Mouse (Mus musculus): ENCODE measurements around the gene Brd1.

The Brd1 gene

GRCm38 (mm10) chr15:88692720-88693119, 41.3 kb downstream of the Brd1 start:
- DNase-seq (ENCODE audit: inconsistent age in 2 of 2, low spot score in 1 of 2), result peak; percentile 65 to 79

- DNase-seq (ENCODE audit: inconsistent age in 2 of 2, low spot score in 1 of 2), result no peak
Observed at GRCm38 (mm10) chr15:88691129-88691528, 42.9 kb downstream of the Brd1 start.

GRCm38 (mm10) chr15:88688120-88688519, 45.9 kb downstream of the Brd1 start:
- DNase-seq (ENCODE audit: inconsistent age in 2 of 2, low spot score in 1 of 2), result peak in 1 of 2 experiments; percentile 48

- no peak for DNase-seq (ENCODE audit: inconsistent age in 2 of 2, low spot score in 1 of 2)
Observed at GRCm38 (mm10) chr15:88686725-88687124, 47.3 kb downstream of the Brd1 start.

GRCm38 (mm10) chr15:88684039-88684438, 50.0 kb downstream of the Brd1 start:
- no peak for DNase-seq (ENCODE audit: inconsistent age in 2 of 2, low spot score in 1 of 2)

- DNase-seq (ENCODE audit: inconsistent age in 2 of 2, low spot score in 1 of 2), result no peak
Observed at GRCm38 (mm10) chr15:88680931-88681330, 53.1 kb downstream of the Brd1 start.

- no peak for DNase-seq (ENCODE audit: inconsistent age in 2 of 2, low spot score in 1 of 2)
Observed at GRCm38 (mm10) chr15:88677568-88677967, 56.5 kb downstream of the Brd1 start.

- DNase-seq (ENCODE audit: inconsistent age in 2 of 2, low spot score in 1 of 2), result no peak
Observed at GRCm38 (mm10) chr15:88675998-88676397, 58.0 kb downstream of the Brd1 start.

GRCm38 (mm10) chr15:88668693-88669092, 65.3 kb downstream of the Brd1 start:
- no peak for DNase-seq (ENCODE audit: inconsistent age in 2 of 2, low spot score in 1 of 2)

- DNase-seq (ENCODE audit: inconsistent age in 2 of 2, low spot score in 1 of 2), result no peak
Observed at GRCm38 (mm10) chr15:88667653-88668052, 66.4 kb downstream of the Brd1 start.

GRCm38 (mm10) chr15:88665846-88666245, 68.2 kb downstream of the Brd1 start:
- DNase-seq (ENCODE audit: inconsistent age in 2 of 2, low spot score in 1 of 2), result no peak

- DNase-seq (ENCODE audit: inconsistent age in 2 of 2, low spot score in 1 of 2), result no peak
Observed at GRCm38 (mm10) chr15:88663041-88663440, 71.0 kb downstream of the Brd1 start.

GRCm38 (mm10) chr15:88662111-88662850, 71.8 kb downstream of the Brd1 start:
- peak; percentile 40 to 84 for DNase-seq (ENCODE audit: inconsistent age in 2 of 2, low spot score in 1 of 2)

- no peak for DNase-seq (ENCODE audit: inconsistent age in 2 of 2, low spot score in 1 of 2)
Observed at GRCm38 (mm10) chr15:88661654-88662053, 72.4 kb downstream of the Brd1 start.

- DNase-seq (ENCODE audit: inconsistent age in 2 of 2, low spot score in 1 of 2), result no peak
Observed at GRCm38 (mm10) chr15:88652006-88652405, 82.0 kb downstream of the Brd1 start.

GRCm38 (mm10) chr15:88651019-88651418, 83.0 kb downstream of the Brd1 start:
- DNase-seq (ENCODE audit: inconsistent age in 2 of 2, low spot score in 1 of 2), result peak; percentile 43 to 82
